In genomic region chr12:69446468-69447321, GRCm38 (mm10) we compare ENCODE assay signal across 9 mouse cellular contexts.
DNase-seq lines count a peak whose midpoint lies in the region; ATAC-seq and TF ChIP-seq lines count a peak whose summit lies in the region.
"Had no signal": no experiment of that assay in that cellular context is flagged by ENCODE, and none has a peak within 500 bp of the region (broad histone marks: within the 10 kb centered on the region; RNA-seq: fewer than 3 reads in every experiment).

No protein-coding gene starts in this region.

- no peak overlapping the region for H3K27ac ChIP-seq in MEL (ENCODE audit: control insufficient read depth, low read depth, low read length)
- H3K27ac ChIP-seq in hindbrain, embryonic 12.5 days, result peak overlapping the region; percentile 68
- H3K27ac ChIP-seq in limb, embryonic 14.5 days (replicated peaks; ENCODE audit: low read depth, low read length), result peak overlapping the region; percentile 44
- H3K27ac ChIP-seq in midbrain, embryonic 14.5 days (replicated peaks; ENCODE audit: low read depth, low read length), result peak overlapping the region; percentile 50
- H3K27ac ChIP-seq: liver, embryonic 14.5 days had no signal

- H3K4me1 ChIP-seq in MEL (ENCODE audit: control insufficient read depth in 1 of 2, insufficient read depth in 2 of 2, low read length in 2 of 2), result peaks cover 4 to 21% of the 10 kb centered on the region in 2 experiments; a peak in 3 of 4 replicates
- peaks cover 15% of the 10 kb centered on the region for H3K4me1 ChIP-seq in hindbrain, embryonic 12.5 days
- H3K4me1 ChIP-seq in limb, embryonic 14.5 days (ENCODE audit: control insufficient read depth, insufficient read depth, low read length), result peaks cover 40% of the 10 kb centered on the region
- H3K4me1 ChIP-seq in midbrain, embryonic 14.5 days (ENCODE audit: control insufficient read depth, insufficient read depth, low read length), result peaks cover 16% of the 10 kb centered on the region

- no peaks in the 10 kb centered on the region for H3K79me2 ChIP-seq in MEL (ENCODE audit: control insufficient read depth, insufficient read depth, low read length, poor library complexity)

- H3K9ac ChIP-seq in MEL (ENCODE audit: control insufficient read depth, low read depth, low read length, poor library complexity, severe bottlenecking), result no peak overlapping the region
- H3K9ac ChIP-seq in hindbrain, embryonic 12.5 days, result no peak overlapping the region
- no peak overlapping the region for H3K9ac ChIP-seq in limb, embryonic 14.5 days (ENCODE audit: low read depth, low read length, severe bottlenecking)
- peak overlapping the region; percentile 16; the same call in 1 of the 2 replicates for H3K9ac ChIP-seq in midbrain, embryonic 14.5 days (replicated peaks; ENCODE audit: low read length)
- H3K9ac ChIP-seq: liver, embryonic 14.5 days had no signal

- no peak; the same call in 1 of the 2 replicates for TF ChIP-seq RAD21 in MEL (IDR thresholded peaks at IDR 0.05; ENCODE audit: low read depth, low read length)

- H3K9me3 ChIP-seq in MEL (replicated peaks; ENCODE audit: insufficient read depth, low read length), result no peaks in the 10 kb centered on the region
- H3K9me3 ChIP-seq in hindbrain, embryonic 12.5 days (replicated peaks), result no peaks in the 10 kb centered on the region
- H3K9me3 ChIP-seq in limb, embryonic 14.5 days (ENCODE audit: control insufficient read depth, low read length), result no peaks in the 10 kb centered on the region
- no peaks in the 10 kb centered on the region for H3K9me3 ChIP-seq in midbrain, embryonic 14.5 days (ENCODE audit: control insufficient read depth, low read length)

- no peak for TF ChIP-seq EP300 in MEL (IDR thresholded peaks at IDR 0.05; ENCODE audit: low read depth in 1 of 2, low read length in 2 of 2)

- peak; percentile 85 for ATAC-seq in hindbrain, embryonic 12.5 days (ENCODE audit: low FRiP score)
- ATAC-seq in limb, embryonic 14.5 days (ENCODE audit: low FRiP score, low read depth), result peak; percentile 82
- ATAC-seq in midbrain, embryonic 14.5 days (ENCODE audit: low FRiP score, low TSS enrichment), result peak; percentile 88

- H3K4me3 ChIP-seq in MEL (ENCODE audit: control insufficient read depth in 1 of 2, insufficient read depth in 1 of 2, low read depth in 2 of 2, low read length in 2 of 2), result peak overlapping the region; percentile 39 to 56
- no peak overlapping the region for H3K4me3 ChIP-seq in hindbrain, embryonic 12.5 days
- 0 out of 2 replicates have a peak overlapping the region, but pooled peaks have one; percentile 3 for H3K4me3 ChIP-seq in limb, embryonic 14.5 days (replicated peaks; ENCODE audit: low read length)
- 0 out of 2 replicates have a peak overlapping the region, but pooled peaks have one; percentile 1 for H3K4me3 ChIP-seq in midbrain, embryonic 14.5 days (replicated peaks; ENCODE audit: low read depth, low read length)

- DNase-seq in MEL (ENCODE audit: low read depth, low spot score), result peak; percentile 71
- DNase-seq in adrenal gland, postnatal 36 days, result peak; percentile 55 to 79
- peak; percentile 45 for DNase-seq in forelimb bud, embryonic 11.5 days (ENCODE audit: low read depth, low spot score)
- DNase-seq in limb, embryonic 14.5 days (ENCODE audit: low spot score), result peak; percentile 93
- DNase-seq in midbrain, embryonic 14.5 days, result peak; percentile 80
- peak; percentile 85 for DNase-seq in splenic B cell, adult 2 months (ENCODE audit: low read depth, low spot score)
- DNase-seq in layer of hippocampus, postnatal 36 days, result no peak

- peak overlapping the region; percentile 39 for H3K4me2 ChIP-seq in hindbrain, embryonic 12.5 days (replicated peaks)
- peak overlapping the region; percentile 36 for H3K4me2 ChIP-seq in limb, embryonic 14.5 days (replicated peaks; ENCODE audit: low read depth, low read length, severe bottlenecking)
- peak overlapping the region; percentile 51 for H3K4me2 ChIP-seq in midbrain, embryonic 14.5 days (ENCODE audit: low read length)

- H3K27me3 ChIP-seq in MEL (ENCODE audit: control insufficient read depth in 1 of 2, insufficient read depth in 2 of 2, low read length in 2 of 2), result peaks cover 2 to 13% of the 10 kb centered on the region in 2 experiments; a peak in 3 of 4 replicates
- no peaks in the 10 kb centered on the region for H3K27me3 ChIP-seq in hindbrain, embryonic 12.5 days
- H3K27me3 ChIP-seq in limb, embryonic 14.5 days (ENCODE audit: control insufficient read depth, insufficient read depth, low read length), result no peaks in the 10 kb centered on the region
- H3K27me3 ChIP-seq in midbrain, embryonic 14.5 days (ENCODE audit: control insufficient read depth, insufficient read depth, low read length), result no peaks in the 10 kb centered on the region
- no peaks in the 10 kb centered on the region for H3K27me3 ChIP-seq in splenic B cell, adult 2 months (ENCODE audit: control insufficient read depth, insufficient read depth, low read length, poor library complexity, severe bottlenecking)

- WGBS in hindbrain, embryonic 12.5 days, result 47% methylated on average over 17 of the region's 17 CpGs
- 18% methylated on average over 17 of the region's 17 CpGs for WGBS in limb, embryonic 14.5 days
- WGBS in midbrain, embryonic 14.5 days, result 30% methylated on average over 17 of the region's 17 CpGs

- no peak for TF ChIP-seq CTCF in MEL (IDR thresholded peaks at IDR 0.05 in 2 of 3, conservative IDR thresholded peaks at IDR 0.05 in 1 of 3; ENCODE audit: control insufficient read depth in 1 of 3, insufficient read depth in 1 of 3, low read depth in 2 of 3, low read length in 3 of 3, poor library complexity in 1 of 3, severe bottlenecking in 1 of 3)

- no peak for TF ChIP-seq POLR2A in MEL (IDR thresholded peaks at IDR 0.05; ENCODE audit: control insufficient read depth in 1 of 2, insufficient read depth in 1 of 2, low read depth in 1 of 2, low read length in 2 of 2, poor library complexity in 1 of 2)
- TF ChIP-seq POLR2A in limb, embryonic 14.5 days (IDR thresholded peaks at IDR 0.05; ENCODE audit: borderline replicate concordance, extremely low read depth, insufficient read depth, insufficient read length), result no peak

- peaks cover 0 to 5% of the 10 kb centered on the region in 2 experiments; a peak in 1 of 4 replicates for H3K36me3 ChIP-seq in MEL (ENCODE audit: control insufficient read depth in 1 of 2, insufficient read depth in 2 of 2, low read length in 2 of 2)
- H3K36me3 ChIP-seq in hindbrain, embryonic 12.5 days, result no peaks in the 10 kb centered on the region
- no peaks in the 10 kb centered on the region for H3K36me3 ChIP-seq in limb, embryonic 14.5 days (ENCODE audit: control insufficient read depth, insufficient read depth, low read length)
- no peaks in the 10 kb centered on the region for H3K36me3 ChIP-seq in midbrain, embryonic 14.5 days (ENCODE audit: control insufficient read depth, insufficient read depth, low read length)
- H3K36me3 ChIP-seq in splenic B cell, adult 2 months (ENCODE audit: control insufficient read depth, insufficient read depth, low read length, poor library complexity, severe bottlenecking), result no peaks in the 10 kb centered on the region

TF ChIP-seq in MEL, 35 proteins besides CTCF, POLR2A, EP300 and RAD21:
- no peak for TF ChIP-seq ZKSCAN1 (IDR thresholded peaks at IDR 0.05; ENCODE audit: low read depth, low read length)
- TF ChIP-seq RCOR1 (IDR thresholded peaks at IDR 0.05; ENCODE audit: low read depth, low read length), result 0 out of 2 replicates have a peak, but pooled peaks have one; percentile 11
TF ChIP-seq in MEL: peak in this region for 1.

Comparison
In these comparisons a context has a peak if more than half of its experiments do, and no peak if none do; other contexts are left out.
1. DNase-seq: peak in MEL (single experiment), adrenal gland, postnatal 36 days (2 of 2), forelimb bud, embryonic 11.5 days (single experiment), limb, embryonic 14.5 days (single experiment), midbrain, embryonic 14.5 days (single experiment) and splenic B cell, adult 2 months (single experiment); none in layer of hippocampus, postnatal 36 days (0 of 2).
2. Peak in every context shown above with its lines, with median percentiles within 50 percentile points of each other: ATAC-seq and H3K4me2 ChIP-seq.